Mouse (Mus musculus) small intestine, adult 2 months (tissue): ENCODE measurements at regions not wholly inside any gene's neighbourhood (a gene's known extent, or its start where the extent isn't known, plus 50 kb on each side); places are given as distances from the start of the nearest gene placed in this dataset.

ENCODE experiments used
- H3K27ac ChIP-seq: fragments of 200-500 bp; 2 replicates; pipeline ENCODE4 v1.5.1; 2012; ENCODE audit warnings: low read depth, low read length, control low read depth, inconsistent platforms; ENCODE audit not compliant: insufficient read depth
- H3K27me3 ChIP-seq: fragments of 200-500 bp; 2 replicates; pipeline ENCODE4 v1.6.1; 2012; ENCODE audit warnings: mild to moderate bottlenecking, moderate library complexity, low read length, inconsistent platforms; ENCODE audit not compliant: control insufficient read depth, insufficient read depth
- H3K36me3 ChIP-seq: fragments of 200-500 bp; 2 replicates; pipeline ENCODE4 v1.6.1; 2012; ENCODE audit warnings: mild to moderate bottlenecking, low read length, control low read depth, inconsistent platforms; ENCODE audit not compliant: control insufficient read depth, insufficient read depth
- H3K4me1 ChIP-seq: fragments of 200-500 bp; 2 replicates; pipeline ENCODE4 v1.6.1; 2012; ENCODE audit warnings: low read length, inconsistent platforms, mixed read lengths; ENCODE audit not compliant: control insufficient read depth, insufficient read depth, insufficient read length
- H3K4me3 ChIP-seq: fragments of 200-500 bp; 2 replicates; pipeline ENCODE4 v1.5.1; 2012; ENCODE audit warnings: low read depth, mild to moderate bottlenecking, control low read depth, inconsistent platforms, low read length, moderate library complexity
- CTCF ChIP-seq: fragments of 200-500 bp; IDR thresholded peaks from 2 replicates; pipeline ENCODE4 v1.5.1; 2012; ENCODE audit warnings: low read depth, mild to moderate bottlenecking, control low read depth, inconsistent platforms, low read length, moderate library complexity, mixed read lengths; ENCODE audit not compliant: insufficient replicate concordance, insufficient read length; ENCODE audit errors: extremely low read depth
- POLR2A ChIP-seq: fragments of 200-500 bp; IDR thresholded peaks from 2 replicates; pipeline ENCODE4 v1.6.1; 2012; ENCODE audit warnings: low read depth, mild to moderate bottlenecking, control low read depth, inconsistent platforms, low read length, moderate library complexity
- WGBS: fragments of 180-500 bp; shearing (Covaris S2); methylation state at CpG from one replicate; pipeline ENCODE4 v1.1.7; 2018; 5-methylcytosine and 5-hydroxymethylcytosine counted together

DNA sequence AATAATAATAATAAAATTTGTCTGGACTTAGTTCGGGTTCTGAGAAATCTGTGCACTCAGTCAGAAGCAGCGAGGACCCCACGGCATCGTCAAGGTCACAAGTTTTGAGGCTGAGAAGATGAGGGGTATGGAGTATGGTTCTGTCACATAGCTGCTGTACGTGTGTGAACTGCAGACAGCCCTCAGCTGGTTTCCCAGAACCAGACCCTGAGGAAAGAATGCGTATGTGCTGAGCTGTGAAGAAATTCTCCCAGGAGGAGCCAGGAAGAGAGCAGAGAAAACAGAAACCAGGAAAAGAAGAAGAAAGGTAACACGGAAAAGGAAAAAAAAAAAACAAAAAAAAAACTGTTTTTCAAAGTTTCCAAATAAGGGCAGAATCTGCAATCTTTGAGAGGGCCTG, 112.4 kb upstream of the Cited2 start:
- TF ChIP-seq POLR2A (no peak), CTCF (no peak)
- H3K4me3 ChIP-seq, result no peak overlapping the region
- no peaks in the 10 kb centered on the region for H3K36me3 ChIP-seq
- H3K27me3 ChIP-seq, result no peaks in the 10 kb centered on the region
- H3K4me1 ChIP-seq, result no peaks in the 10 kb centered on the region
- 76% methylated on average over 7 of the region's 7 CpGs for WGBS
- no peak overlapping the region for H3K27ac ChIP-seq

DNA sequence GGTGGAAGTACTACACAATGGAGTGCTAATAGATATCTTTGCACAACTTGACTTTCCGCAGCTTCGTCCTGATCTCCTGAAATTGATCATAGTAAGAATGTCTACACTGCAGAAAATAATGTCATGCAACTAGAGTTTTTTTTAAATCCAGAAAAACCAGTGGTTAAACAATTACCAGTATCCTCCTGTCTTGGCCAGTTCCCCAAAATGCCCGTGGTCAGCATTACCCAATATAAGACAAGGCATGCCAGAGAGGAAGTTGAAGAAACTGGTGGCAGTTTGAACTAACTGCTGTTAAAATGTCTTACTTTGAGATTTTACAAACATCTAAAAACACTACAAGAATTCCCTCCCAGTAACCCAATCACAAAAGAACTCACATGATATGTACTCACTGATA, 109.7 kb upstream of the Cited2 start:
- Histone ChIP-seq H3K4me3 (no peak overlapping the region), H3K27me3 (no peaks in the 10 kb centered on the region), H3K27ac (no peak overlapping the region), H3K4me1 (no peaks in the 10 kb centered on the region), H3K36me3 (no peaks in the 10 kb centered on the region)
- no peak for TF ChIP-seq CTCF
- TF ChIP-seq POLR2A, result no peak
- WGBS, result 75% methylated on average over 3 of the region's 3 CpGs

- TF ChIP-seq POLR2A (no peak), CTCF (no peak)
- WGBS, result 92% methylated on average over 1 of the region's 1 CpGs
- peaks cover 10% of the 10 kb centered on the region; the same call in 1 of the 2 replicates for H3K4me1 ChIP-seq
- H3K36me3 ChIP-seq, result no peaks in the 10 kb centered on the region
- H3K4me3 ChIP-seq, result no peak overlapping the region
- H3K27me3 ChIP-seq, result no peaks in the 10 kb centered on the region
- H3K27ac ChIP-seq, result no peak overlapping the region
Observed at GRCm38 (mm10) chr10:17618024-17618423, 105.0 kb upstream of the Cited2 start.

DNA sequence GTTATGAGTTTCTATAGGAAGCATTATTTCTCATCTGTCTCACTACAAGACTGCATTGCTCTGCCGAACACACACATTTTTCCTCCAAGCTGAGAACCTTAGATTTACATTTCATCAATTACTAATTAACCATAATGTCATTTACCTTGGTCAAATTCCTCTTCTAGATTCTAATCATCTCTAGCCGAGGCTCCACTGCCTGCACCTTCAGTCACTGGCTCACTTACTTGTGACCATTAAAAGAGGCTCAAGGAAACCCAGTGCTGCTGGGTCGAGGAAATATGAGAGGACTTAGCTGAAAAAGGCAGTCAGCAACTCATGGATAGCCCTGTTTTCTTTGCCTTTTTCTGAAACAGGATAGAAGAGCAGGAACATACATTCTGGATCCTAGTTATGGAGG, 103.4 kb upstream of the Cited2 start:
- Histone ChIP-seq H3K36me3 (no peaks in the 10 kb centered on the region), H3K27me3 (no peaks in the 10 kb centered on the region), H3K4me3 (no peak overlapping the region), H3K27ac (peak overlapping the region; percentile 82), H3K4me1 (peaks cover 10% of the 10 kb centered on the region; the same call in 1 of the 2 replicates)
- 23% methylated on average over 3 of the region's 3 CpGs for WGBS
- TF ChIP-seq CTCF (no peak), POLR2A (no peak)

DNA sequence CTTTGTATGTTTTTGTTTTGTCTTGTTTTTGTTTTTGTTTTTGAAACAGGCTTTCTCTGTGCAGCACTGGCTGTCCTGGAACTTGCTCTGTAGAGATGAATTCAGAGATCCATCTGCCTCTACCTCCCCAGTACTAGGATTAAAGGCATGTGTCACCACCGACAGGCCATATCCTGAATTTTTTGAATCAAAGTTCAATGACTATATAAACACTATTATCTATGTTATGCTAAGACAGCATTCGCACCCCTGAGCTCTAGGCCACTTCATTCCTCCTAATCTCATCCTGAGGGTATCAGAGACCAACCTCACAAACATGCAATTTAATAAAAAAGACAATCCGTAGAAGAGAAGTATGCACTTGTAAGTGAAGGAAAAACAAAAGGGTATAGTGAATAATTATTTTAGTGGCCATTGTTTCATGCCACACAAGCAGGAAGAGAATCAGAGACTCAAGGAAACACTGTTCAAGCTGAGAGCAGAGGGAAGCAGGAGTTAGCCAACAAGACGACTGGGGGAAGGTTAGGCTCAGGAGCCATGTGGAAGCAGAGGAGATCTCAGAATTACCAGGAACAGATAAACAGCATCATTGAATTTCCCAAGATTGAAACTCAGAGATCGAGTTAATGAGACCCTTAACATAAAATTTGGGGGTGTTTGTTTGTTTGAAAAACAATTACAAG, 101.2 kb upstream of the Cited2 start:
- TF ChIP-seq CTCF, result no peak
- no peak for TF ChIP-seq POLR2A
- 35% methylated on average over 5 of the region's 5 CpGs for WGBS
- no peak overlapping the region for H3K4me3 ChIP-seq
- H3K27ac ChIP-seq, result peak overlapping the region; percentile 53; the same call in 1 of the 2 replicates
- H3K27me3 ChIP-seq, result no peaks in the 10 kb centered on the region
- H3K36me3 ChIP-seq, result no peaks in the 10 kb centered on the region
- H3K4me1 ChIP-seq, result peaks cover 10% of the 10 kb centered on the region; the same call in 1 of the 2 replicates

DNA sequence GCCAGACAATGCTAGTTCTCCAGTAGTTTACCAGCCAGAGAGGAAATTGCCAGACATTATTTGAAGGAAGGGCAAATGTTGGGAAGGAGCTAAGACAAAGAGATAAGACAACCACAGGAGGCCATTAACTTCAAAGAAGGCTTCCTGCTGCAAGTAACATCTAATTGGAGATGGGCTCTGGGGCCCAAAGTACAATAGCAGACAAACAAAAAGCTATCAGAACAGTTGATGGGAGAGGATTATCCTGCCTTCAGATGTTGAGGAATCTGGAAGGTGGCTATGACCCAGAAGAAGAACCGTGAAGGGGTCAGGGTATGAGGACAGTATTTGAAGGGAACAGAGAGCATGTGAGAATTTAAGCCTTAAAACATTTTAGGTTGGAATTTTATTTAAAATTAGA, 100.2 kb upstream of the Cited2 start:
- no peak for TF ChIP-seq POLR2A
- no peak for TF ChIP-seq CTCF
- Histone ChIP-seq H3K27me3 (no peaks in the 10 kb centered on the region), H3K4me3 (no peak overlapping the region), H3K4me1 (peaks cover 10% of the 10 kb centered on the region; the same call in 1 of the 2 replicates), H3K36me3 (no peaks in the 10 kb centered on the region), H3K27ac (no peak overlapping the region)
- WGBS, result 90% methylated on average over 1 of the region's 1 CpGs

- H3K4me1 ChIP-seq, result no peaks in the 10 kb centered on the region
- H3K27ac ChIP-seq, result no peak overlapping the region
- H3K4me3 ChIP-seq, result no peak overlapping the region
- no peaks in the 10 kb centered on the region for H3K27me3 ChIP-seq
- 69% methylated on average over 3 of the region's 3 CpGs for WGBS
- TF ChIP-seq POLR2A (no peak), CTCF (no peak)
- H3K36me3 ChIP-seq, result no peaks in the 10 kb centered on the region
Observed at GRCm38 (mm10) chr10:17629709-17630108, 93.3 kb upstream of the Cited2 start.

DNA sequence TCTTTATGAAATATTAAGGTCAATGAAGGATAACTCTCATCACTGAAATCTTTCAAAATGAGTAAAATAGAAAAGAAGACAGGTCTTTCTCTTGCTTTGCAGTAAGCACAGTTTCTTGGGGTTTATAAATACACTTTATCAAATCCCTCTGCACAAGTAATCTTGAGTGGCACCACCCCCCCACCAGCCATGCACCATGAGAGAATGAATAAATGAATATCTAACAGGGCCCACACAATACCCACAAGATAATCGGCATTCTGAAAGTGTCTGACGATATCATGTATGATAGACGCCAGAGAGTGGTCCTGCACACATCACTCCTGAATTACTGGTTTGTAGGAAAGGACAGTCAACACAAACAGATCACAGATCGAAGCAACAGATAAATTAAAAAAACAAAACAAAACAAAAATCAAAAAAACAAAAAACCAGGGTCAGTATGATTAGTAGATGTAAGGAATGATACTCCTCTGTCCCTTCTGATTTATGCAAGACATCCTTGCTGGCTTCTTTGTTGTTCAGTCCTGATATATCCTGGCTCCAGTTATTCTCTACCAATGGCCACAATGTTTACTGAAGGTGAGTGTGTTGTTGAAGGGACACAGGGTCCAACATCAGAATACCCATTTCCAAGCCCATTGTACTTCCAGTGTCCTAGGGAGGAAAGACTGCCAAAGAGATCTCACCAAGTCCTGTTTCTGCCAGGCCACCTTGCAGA, 92.0 kb upstream of the Cited2 start:
- TF ChIP-seq POLR2A (no peak), CTCF (no peak)
- H3K4me3 ChIP-seq, result no peak overlapping the region
- no peak overlapping the region for H3K27ac ChIP-seq
- H3K27me3 ChIP-seq, result no peaks in the 10 kb centered on the region
- no peaks in the 10 kb centered on the region for H3K4me1 ChIP-seq
- no peaks in the 10 kb centered on the region for H3K36me3 ChIP-seq
- WGBS, result 94% methylated on average over 4 of the region's 4 CpGs
